Mouse (Mus musculus) neutrophil, adult 5-6 weeks (primary cell): ENCODE results near the gene Olfr348. TPM values are rescaled to one million over a fixed set of nuclear protein-coding genes. Genes with fewer than 3 reads are reported as not detected.

Experiments
- ATAC-seq: fragments of 151-379, 151-347 bp; 2 replicates; pipeline ENCODE4 v1.8.0; 2017; ENCODE audit warnings: mild to moderate bottlenecking, moderate TSS enrichment; ENCODE audit not compliant: insufficient number of reproducible peaks, poor library complexity, low FRiP score, severe bottlenecking; ENCODE audit errors: extremely low read depth
- total RNA-seq: library from RNA; stranded (forward); fragments of 200-1000 nt; gene quantifications from 2 replicates; pipeline ENCODE4 v1.2.3, GENCODE M21; 2017

Olfr348 gene
- not detected in 2 replicates for total RNA-seq

GRCm38 (mm10) chr2:36783976-36784375 is at the start of gene Olfr348:
Gene Olfr348, plus strand, starts transcription at chr2:36784276.
- no peak for ATAC-seq

- ATAC-seq = no peak
Observed at GRCm38 (mm10) chr2:36736226-36736625, 47.9 kb upstream of the Olfr348 start.

- no peak for ATAC-seq
Observed at GRCm38 (mm10) chr2:36790238-36790637, 6.2 kb downstream of the Olfr348 start, which contains the start of gene Olfr50. Gene Olfr50, plus strand, starts transcription at chr2:36790538.

- no peak for ATAC-seq
Observed at GRCm38 (mm10) chr2:36816932-36817331, 32.9 kb downstream of the Olfr348 start, which contains the start of gene Olfr3. Gene Olfr3, minus strand, starts transcription at chr2:36817032.

Other genes with a start within 250 kb of the Olfr348 start
- gene Olfr344, start 217.6 kb upstream of the Olfr348 start, total RNA-seq = 0.12 TPM in 1 of 2 replicates, not detected in the other
- gene Olfr345, start 144.2 kb upstream of the Olfr348 start, total RNA-seq = not detected in 2 replicates
- gene Olfr346, start 98.5 kb upstream of the Olfr348 start, total RNA-seq = not detected in 2 replicates
- not detected in 2 replicates for gene Olfr347, start 52.4 kb upstream of the Olfr348 start, total RNA-seq
- not detected in 2 replicates for gene Olfr50, start 6.3 kb downstream of the Olfr348 start, total RNA-seq
- not detected in 2 replicates for gene Olfr3, start 32.8 kb downstream of the Olfr348 start, total RNA-seq
- not detected in 2 replicates for gene Olfr350, start 62.0 kb downstream of the Olfr348 start, total RNA-seq
- gene Olfr351, start 78.4 kb downstream of the Olfr348 start, total RNA-seq = not detected in 2 replicates
- gene Olfr352, start 84.2 kb downstream of the Olfr348 start, total RNA-seq = not detected in 2 replicates
- gene Olfr353, start 108.7 kb downstream of the Olfr348 start, total RNA-seq = not detected in 2 replicates
- not detected in 2 replicates for gene Olfr354, start 121.4 kb downstream of the Olfr348 start, total RNA-seq
- not detected in 2 replicates for gene Olfr355, start 144.6 kb downstream of the Olfr348 start, total RNA-seq
- gene Olfr356, start 152.8 kb downstream of the Olfr348 start, total RNA-seq = not detected in 2 replicates
- gene Olfr357, start 209.6 kb downstream of the Olfr348 start, total RNA-seq = not detected in 2 replicates
- not detected in 2 replicates for gene Olfr358, start 225.1 kb downstream of the Olfr348 start, total RNA-seq